Mouse (Mus musculus): ENCODE results near the gene Defb19. TPM values are rescaled to one million over a fixed set of nuclear protein-coding genes. Genes with fewer than 3 reads are reported as not detected.
A peak's percentile ranks its signal among the peaks of the same experiment; 100 is the strongest.

Defb19 gene
- polyA plus RNA-seq, 1 experiment from 2014 or later, result not detected

GRCm38 (mm10) chr2:152580612-152581011 lies 500 bp upstream of the Defb19 start:
- Histone ChIP-seq H3K4me1 (replicated peaks) (no peaks in the 10 kb centered on the region), H3K9me3 (replicated peaks) (no peaks in the 10 kb centered on the region), H3K4me3 (replicated peaks) (no peak overlapping the region), H3K4me2 (no peak overlapping the region), H3K36me3 (no peaks in the 10 kb centered on the region), H3K9ac (no peak overlapping the region), H3K27me3 (no peaks in the 10 kb centered on the region), H3K27ac (no peak overlapping the region)
- DNase-seq (no peak), ATAC-seq (ENCODE audit: low read depth) (no peak)
- 59% methylated on average over 11 of the region's 11 CpGs for WGBS (ENCODE audit: insufficient replicate concordance)

- Histone ChIP-seq H3K9me3 (replicated peaks) (no peaks in the 10 kb centered on the region), H3K27ac (no peak overlapping the region), H3K4me1 (replicated peaks) (no peaks in the 10 kb centered on the region), H3K4me2 (no peak overlapping the region), H3K27me3 (no peaks in the 10 kb centered on the region), H3K9ac (no peak overlapping the region), H3K36me3 (no peaks in the 10 kb centered on the region), H3K4me3 (replicated peaks) (no peak overlapping the region)
- DNase-seq (no peak), ATAC-seq (ENCODE audit: low read depth) (no peak)
- WGBS (ENCODE audit: insufficient replicate concordance), result 68% methylated on average over 8 of the region's 8 CpGs
These were observed 6.6 kb downstream of the Defb19 start for GRCm38 (mm10) chr2:152573484-152573883.

GRCm38 (mm10) chr2:152572114-152572794 lies 7.9 kb downstream of the Defb19 start, which contains the start of gene Defb21:
Gene Defb21, plus strand, starts transcription at chr2:152572744.
- 45% methylated on average over 11 of the region's 11 CpGs for whole genome bisulfite sequencing (ENCODE audit: insufficient replicate concordance)
- DNase-seq, result no peak

GRCm38 (mm10) chr2:152570313-152570712 lies 9.8 kb downstream of the Defb19 start:
- DNase-seq (no peak), ATAC-seq (ENCODE audit: low read depth) (no peak)
- no peak overlapping the region for H3K27ac ChIP-seq
- WGBS (ENCODE audit: insufficient replicate concordance), result 45% methylated on average over 6 of the region's 6 CpGs
- no peaks in the 10 kb centered on the region for H3K4me1 ChIP-seq (replicated peaks)
- H3K4me2 ChIP-seq, result no peak overlapping the region
- no peaks in the 10 kb centered on the region for H3K36me3 ChIP-seq
- no peaks in the 10 kb centered on the region for H3K27me3 ChIP-seq
- no peak overlapping the region for H3K4me3 ChIP-seq (replicated peaks)
- H3K9ac ChIP-seq, result no peak overlapping the region
- H3K9me3 ChIP-seq (replicated peaks), result no peaks in the 10 kb centered on the region

More at GRCm38 (mm10) chr2:152572114-152572794, 7.9 kb downstream of the Defb19 start, which contains the start of gene Defb21:
- H3K36me3 ChIP-seq, result no peaks in the 10 kb centered on the region
- H3K9ac ChIP-seq, result no peak within 1 kb of the TSS
- no peak within 1 kb of the TSS for H3K4me3 ChIP-seq (replicated peaks)
- ATAC-seq (ENCODE audit: low read depth), result no peak
- H3K4me2 ChIP-seq, result no peak within 1 kb of the TSS
- no peak within 1 kb of the TSS for H3K27ac ChIP-seq
- no peaks in the 10 kb centered on the region for H3K27me3 ChIP-seq
- no peaks in the 10 kb centered on the region for H3K9me3 ChIP-seq (replicated peaks)
- no peaks in the 10 kb centered on the region for H3K4me1 ChIP-seq (replicated peaks)

- H3K36me3 ChIP-seq, result no peaks in the 10 kb centered on the region
- DNase-seq (no peak), ATAC-seq (ENCODE audit: low read depth) (no peak)
- no peaks in the 10 kb centered on the region for H3K27me3 ChIP-seq
- no peak overlapping the region for H3K4me3 ChIP-seq (replicated peaks)
- no peaks in the 10 kb centered on the region for H3K9me3 ChIP-seq (replicated peaks)
- 60% methylated on average over 4 of the region's 4 CpGs for WGBS (ENCODE audit: insufficient replicate concordance)
- no peaks in the 10 kb centered on the region for H3K4me1 ChIP-seq (replicated peaks)
- H3K9ac ChIP-seq, result no peak overlapping the region
- no peak overlapping the region for H3K27ac ChIP-seq
- no peak overlapping the region for H3K4me2 ChIP-seq
These were observed 10.2 kb downstream of the Defb19 start for GRCm38 (mm10) chr2:152569881-152570280.

- H3K4me1 ChIP-seq (replicated peaks), result no peaks in the 10 kb centered on the region
- no peak within 1 kb of the TSS for H3K4me2 ChIP-seq
- no peak within 1 kb of the TSS for H3K9ac ChIP-seq
- H3K36me3 ChIP-seq, result no peaks in the 10 kb centered on the region
- DNase-seq (no peak), ATAC-seq (ENCODE audit: low read depth) (no peak)
- H3K27ac ChIP-seq, result no peak within 1 kb of the TSS
- H3K27me3 ChIP-seq, result no peaks in the 10 kb centered on the region
- H3K9me3 ChIP-seq (replicated peaks), result no peaks in the 10 kb centered on the region
- no peak within 1 kb of the TSS for H3K4me3 ChIP-seq (replicated peaks)
- 70% methylated on average over 5 of the region's 5 CpGs for WGBS (ENCODE audit: insufficient replicate concordance)
These were observed 11.1 kb downstream of the Defb19 start, which contains the start of gene Gm17416 for GRCm38 (mm10) chr2:152569038-152569437. Gene Gm17416, plus strand, starts transcription at chr2:152569338.

- DNase-seq (no peak), ATAC-seq (ENCODE audit: low read depth) (no peak)
- Histone ChIP-seq H3K27ac (no peak overlapping the region), H3K9ac (no peak overlapping the region), H3K4me2 (no peak overlapping the region), H3K4me3 (replicated peaks) (no peak overlapping the region), H3K27me3 (0 out of 2 replicates have a peak, but pooled peaks cover 3% of the 10 kb centered on the region), H3K9me3 (replicated peaks) (no peaks in the 10 kb centered on the region), H3K36me3 (no peaks in the 10 kb centered on the region), H3K4me1 (replicated peaks) (no peaks in the 10 kb centered on the region)
- WGBS (ENCODE audit: insufficient replicate concordance), result 60% methylated on average over 7 of the region's 7 CpGs
These were observed 23.5 kb downstream of the Defb19 start for GRCm38 (mm10) chr2:152556655-152557054.

GRCm38 (mm10) chr2:152553774-152554423 lies 26.2 kb downstream of the Defb19 start:
- no peaks in the 10 kb centered on the region for H3K36me3 ChIP-seq
- no peaks in the 10 kb centered on the region for H3K4me1 ChIP-seq (replicated peaks)
- H3K4me2 ChIP-seq, result no peak overlapping the region
- no peaks in the 10 kb centered on the region for H3K9me3 ChIP-seq (replicated peaks)
- 13% methylated on average over 16 of the region's 16 CpGs for WGBS (ENCODE audit: insufficient replicate concordance)
- ATAC-seq (ENCODE audit: low read depth) (no peak), DNase-seq (peak; percentile 3)
- H3K9ac ChIP-seq, result no peak overlapping the region
- no peak overlapping the region for H3K27ac ChIP-seq
- no peak overlapping the region for H3K4me3 ChIP-seq (replicated peaks)
- 0 out of 2 replicates have a peak, but pooled peaks cover 3% of the 10 kb centered on the region for H3K27me3 ChIP-seq

- 58% methylated on average over 5 of the region's 5 CpGs for WGBS (ENCODE audit: insufficient replicate concordance)
- 0 out of 2 replicates have a peak, but pooled peaks cover 3% of the 10 kb centered on the region for H3K27me3 ChIP-seq
These were observed 32.0 kb downstream of the Defb19 start for GRCm38 (mm10) chr2:152548124-152548523.

GRCm38 (mm10) chr2:152544691-152545090 lies 35.4 kb downstream of the Defb19 start:
- H3K36me3 ChIP-seq, result no peaks in the 10 kb centered on the region
- no peak for ATAC-seq (ENCODE audit: low read depth)
- DNase-seq, result no peak
- H3K4me1 ChIP-seq (replicated peaks), result no peaks in the 10 kb centered on the region
- 30% methylated on average over 4 of the region's 4 CpGs for WGBS (ENCODE audit: insufficient replicate concordance)
- no peak overlapping the region for H3K27ac ChIP-seq
- no peak overlapping the region for H3K4me2 ChIP-seq
- no peak overlapping the region for H3K4me3 ChIP-seq (replicated peaks)
- no peak overlapping the region for H3K9ac ChIP-seq
- no peaks in the 10 kb centered on the region for H3K27me3 ChIP-seq
- H3K9me3 ChIP-seq (replicated peaks), result no peaks in the 10 kb centered on the region

More at GRCm38 (mm10) chr2:152548124-152548523, 32.0 kb downstream of the Defb19 start:
- Histone ChIP-seq H3K4me2 (no peak overlapping the region), H3K9ac (no peak overlapping the region), H3K4me3 (replicated peaks) (no peak overlapping the region), H3K27ac (no peak overlapping the region), H3K36me3 (no peaks in the 10 kb centered on the region), H3K4me1 (replicated peaks) (no peaks in the 10 kb centered on the region), H3K9me3 (replicated peaks) (no peaks in the 10 kb centered on the region)
- ATAC-seq (ENCODE audit: low read depth) (no peak), DNase-seq (no peak)

- Histone ChIP-seq H3K4me3 (replicated peaks) (no peak overlapping the region), H3K4me1 (replicated peaks) (no peaks in the 10 kb centered on the region), H3K9ac (no peak overlapping the region), H3K4me2 (no peak overlapping the region), H3K36me3 (no peaks in the 10 kb centered on the region), H3K27me3 (no peaks in the 10 kb centered on the region), H3K27ac (no peak overlapping the region), H3K9me3 (replicated peaks) (no peaks in the 10 kb centered on the region)
- WGBS (ENCODE audit: insufficient replicate concordance), result 66% methylated on average over 4 of the region's 4 CpGs
- no peak for ATAC-seq (ENCODE audit: low read depth)
- DNase-seq, result no peak
These were observed 36.6 kb downstream of the Defb19 start for GRCm38 (mm10) chr2:152543478-152543877.

Data from liver, embryonic 13.5 days (tissue).